Mouse (Mus musculus) megakaryocyte progenitor cell, adult 5-6 weeks (primary cell): Measurements from ENCODE around the gene Ifna2. TPM values are rescaled to one million over a fixed set of nuclear protein-coding genes. Genes with fewer than 3 reads are reported as not detected.
A peak's percentile ranks its signal among the peaks of the same experiment; 100 is the strongest.

Source experiments
- ATAC-seq: replicated peaks from 2 replicates; pipeline ENCODE4 v1.8.0; 2016; ENCODE audit warnings: mild to moderate bottlenecking, moderate TSS enrichment, inconsistent platforms; ENCODE audit not compliant: poor library complexity
- total RNA-seq, 2 experiments: library from RNA; stranded (forward) in 1 of 2; stranded (reverse) in 1 of 2; fragments of 157-497, 149-512 nt in 1 of 2; fragments of 200-1000 nt in 1 of 2; gene quantifications; 2 replicates each; pipeline versions ENCODE4 v1.2.3 to v1.2.4; 2015 to 2017

The Ifna2 gene
- total RNA-seq (2015) (not detected in 2 replicates), total RNA-seq (2017) (not detected in 2 replicates)

- no peak for ATAC-seq
Measured at GRCm38 (mm10) chr4:88683812-88684211, at the start of gene Ifna2. Gene Ifna2, minus strand, starts transcription at chr4:88683912.

GRCm38 (mm10) chr4:88727324-88727723 lies 43.6 kb upstream of the Ifna2 start:
- ATAC-seq = peak; percentile 89

- ATAC-seq = 0 out of 2 replicates have a peak, but pooled peaks have one; percentile 2
Measured at GRCm38 (mm10) chr4:88726727-88727126, 43.0 kb upstream of the Ifna2 start.

- no peak for ATAC-seq
Measured at GRCm38 (mm10) chr4:88723497-88724090, 39.9 kb upstream of the Ifna2 start.

- ATAC-seq = peak; percentile 81
Measured at GRCm38 (mm10) chr4:88721791-88722721, 38.3 kb upstream of the Ifna2 start, which contains the start of the genes Gm26566 and Klhl9. Gene Gm26566, plus strand, starts transcription at chr4:88721805. Gene Klhl9, minus strand, starts transcription at chr4:88722465.

GRCm38 (mm10) chr4:88718715-88719114 lies 35.0 kb upstream of the Ifna2 start:
- no peak for ATAC-seq

- ATAC-seq = no peak
Measured at GRCm38 (mm10) chr4:88715059-88715458, 31.3 kb upstream of the Ifna2 start.

DNA sequence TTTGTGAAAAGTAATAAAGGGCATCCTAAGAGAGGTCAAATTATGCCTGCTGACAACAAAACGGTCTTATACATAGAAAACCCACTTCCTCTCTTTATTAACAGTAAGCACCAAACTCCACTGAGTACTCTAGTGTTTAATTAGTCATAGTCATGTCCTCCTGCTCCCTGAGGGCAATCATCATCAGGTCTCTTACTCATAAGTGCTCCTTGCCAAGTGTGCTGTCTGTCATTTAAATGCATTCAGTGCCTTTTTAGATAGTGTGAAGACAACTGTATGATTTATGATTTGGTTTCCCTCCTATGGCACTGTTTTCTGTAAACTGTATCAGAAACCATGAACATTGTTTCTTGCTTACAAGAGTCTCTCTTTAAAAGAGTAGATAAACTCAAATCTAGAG lies 30.6 kb upstream of the Ifna2 start:
- ATAC-seq = no peak

- peak; percentile 77 for ATAC-seq
Measured at GRCm38 (mm10) chr4:88707128-88707826, 23.6 kb upstream of the Ifna2 start.

- peak; percentile 82 for ATAC-seq
Measured at GRCm38 (mm10) chr4:88705924-88706323, 22.2 kb upstream of the Ifna2 start.

DNA sequence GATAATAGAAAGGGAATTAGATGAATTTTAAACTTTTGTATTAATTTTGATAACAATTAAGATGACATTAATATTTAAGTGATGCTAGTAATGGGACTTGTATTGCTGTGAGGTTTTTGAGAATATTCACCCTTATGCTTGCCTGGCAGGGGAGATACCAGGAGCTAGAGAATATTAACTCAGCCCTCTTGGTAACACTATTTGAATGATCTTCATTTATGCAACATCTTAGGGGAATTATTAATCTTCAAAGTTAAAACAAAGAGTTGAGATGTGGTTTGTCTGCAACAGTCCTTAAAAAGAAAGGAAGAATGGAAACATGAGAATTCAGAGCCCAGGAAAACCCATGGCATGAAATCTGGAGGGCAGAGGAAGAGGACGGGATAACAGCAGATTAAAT lies 15.6 kb upstream of the Ifna2 start:
- ATAC-seq = no peak

DNA sequence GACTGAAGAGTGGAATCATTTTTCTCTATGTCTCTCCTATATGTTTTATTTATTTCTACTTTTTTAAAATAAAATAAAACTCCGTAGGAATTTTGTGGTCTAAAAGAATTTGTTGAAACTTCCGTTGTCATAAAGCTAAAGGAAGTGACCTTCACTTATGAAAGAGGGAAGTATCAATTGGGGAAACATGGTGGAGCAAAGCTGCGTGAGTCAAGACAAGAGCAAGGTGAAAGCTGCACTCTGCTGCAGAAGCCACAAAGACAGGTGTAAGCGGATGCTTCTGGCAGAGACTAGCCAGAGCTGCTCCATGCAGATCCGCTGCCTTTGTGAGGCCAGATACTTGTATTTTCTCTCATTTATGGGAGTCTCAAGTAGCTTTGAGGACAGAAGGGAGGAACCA lies 15.1 kb upstream of the Ifna2 start:
- peak; percentile 67 for ATAC-seq

GRCm38 (mm10) chr4:88697753-88698152 lies 14.0 kb upstream of the Ifna2 start:
- no peak for ATAC-seq

GRCm38 (mm10) chr4:88697108-88697507 lies 13.4 kb upstream of the Ifna2 start:
- ATAC-seq = no peak

DNA sequence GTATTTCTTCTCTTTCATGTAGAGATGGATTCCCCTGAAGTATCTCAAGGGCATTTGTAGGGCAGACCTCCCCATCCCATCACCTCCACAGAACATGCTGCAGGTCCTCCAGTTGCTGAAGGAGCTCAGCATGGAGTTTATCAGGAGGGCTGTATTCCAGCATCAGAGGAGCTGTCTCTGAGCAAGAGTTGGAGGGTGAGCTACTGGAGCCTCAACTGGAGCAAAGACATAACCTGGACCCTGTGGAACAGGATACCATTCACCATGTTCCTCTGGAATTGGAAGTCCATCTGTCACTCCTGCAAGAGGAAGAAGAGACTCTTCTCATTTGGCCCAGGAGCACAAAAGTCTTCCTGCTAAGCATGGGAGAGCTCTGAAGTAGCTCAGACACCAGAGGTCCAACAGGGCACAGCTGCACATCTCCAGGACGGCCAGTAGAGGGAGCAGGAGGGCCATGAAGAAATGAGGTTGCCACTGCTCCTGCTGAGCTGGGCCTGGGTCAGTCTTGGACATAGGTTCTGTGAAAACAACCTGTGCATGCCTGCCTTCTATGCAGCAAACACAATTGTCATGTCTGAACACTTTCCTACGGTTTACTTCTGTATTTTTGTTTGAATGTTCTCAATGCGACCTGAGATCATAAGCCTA lies 12.6 kb upstream of the Ifna2 start:
- ATAC-seq = peak; percentile 96

- peak; percentile 52 for ATAC-seq
Measured at GRCm38 (mm10) chr4:88693392-88693791, 9.7 kb upstream of the Ifna2 start.

DNA sequence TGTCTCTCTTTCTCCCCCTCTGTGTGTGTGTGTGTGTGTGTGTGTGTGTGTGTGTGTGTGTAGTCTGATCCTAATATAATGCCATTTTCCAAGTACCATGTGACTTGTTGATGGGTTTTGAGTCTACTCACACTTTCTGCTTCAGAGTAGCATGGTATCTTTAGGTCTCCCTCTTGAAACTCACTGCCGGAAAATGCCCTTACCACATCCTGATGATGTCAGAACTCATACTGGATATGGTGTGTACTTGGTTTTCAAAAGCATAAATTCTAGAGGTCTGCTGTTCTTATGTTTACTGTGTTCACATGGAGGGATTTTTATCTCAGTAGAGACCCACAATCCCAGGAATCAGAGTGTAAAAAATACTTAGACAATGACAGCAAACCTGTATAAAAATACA lies 8.8 kb upstream of the Ifna2 start:
- ATAC-seq = no peak

- no peak for ATAC-seq
Measured at GRCm38 (mm10) chr4:88691259-88691658, 7.5 kb upstream of the Ifna2 start, which contains the start of gene Ifnab. Gene Ifnab, minus strand, starts transcription at chr4:88691359.

DNA sequence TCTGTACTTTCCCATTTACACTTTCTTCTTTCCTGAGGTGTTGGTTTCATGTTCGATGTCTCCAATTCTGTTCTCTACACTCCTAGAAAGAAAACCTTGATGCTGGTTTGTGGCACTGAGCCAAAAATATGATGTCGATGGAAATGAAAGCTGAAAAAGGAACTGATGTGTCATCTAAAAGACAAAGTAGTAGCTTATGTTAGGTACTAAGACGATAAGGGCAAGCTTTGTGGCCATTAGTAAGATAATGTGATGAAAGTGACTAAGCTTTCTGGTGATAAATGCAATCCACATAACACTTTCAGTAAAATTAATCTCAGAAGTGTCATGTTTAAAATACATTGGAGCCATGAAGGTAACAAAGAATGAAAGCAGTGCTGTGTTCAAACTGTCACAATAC lies 2.4 kb downstream of the Ifna2 start:
- 0 out of 2 replicates have a peak, but pooled peaks have one; percentile 17 for ATAC-seq

DNA sequence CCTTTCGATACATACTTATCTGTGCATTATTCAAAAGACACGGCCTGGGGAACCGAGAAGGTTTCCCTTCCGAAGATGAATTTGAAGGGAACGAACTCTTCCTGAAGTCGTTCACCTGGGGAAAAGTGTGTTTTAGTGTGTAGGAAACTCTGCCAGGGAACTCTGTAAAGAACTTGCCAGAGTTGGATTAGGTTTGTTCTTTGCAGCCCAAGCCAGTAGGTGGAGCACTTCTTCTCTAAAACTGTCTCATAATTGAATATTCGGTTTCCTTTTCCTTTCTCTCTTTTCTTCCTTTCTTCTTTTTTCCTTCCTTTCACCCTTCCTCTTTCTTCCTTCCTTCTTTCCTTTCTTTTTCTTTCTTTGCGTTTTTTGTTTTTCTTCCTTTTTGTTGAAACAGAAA lies 3.4 kb downstream of the Ifna2 start:
- ATAC-seq = peak; percentile 74

- ATAC-seq = no peak
Measured at GRCm38 (mm10) chr4:88676824-88677223, 6.9 kb downstream of the Ifna2 start, which contains the start of gene Ifna16. Gene Ifna16, minus strand, starts transcription at chr4:88676924.
